Mouse (Mus musculus): ENCODE results near the gene Ccdc88a.
"Not testable (repeated sequence)": the region's sequence is repeated elsewhere in the genome, so short reads cannot be mapped to it uniquely, and the experiment has no call there.

The Ccdc88a gene

GRCm38 (mm10) chr11:29448741-29449140, 75.3 kb downstream of the Ccdc88a start:
- DNase-seq (ENCODE audit: low spot score in 2 of 2), result no peak

DNA sequence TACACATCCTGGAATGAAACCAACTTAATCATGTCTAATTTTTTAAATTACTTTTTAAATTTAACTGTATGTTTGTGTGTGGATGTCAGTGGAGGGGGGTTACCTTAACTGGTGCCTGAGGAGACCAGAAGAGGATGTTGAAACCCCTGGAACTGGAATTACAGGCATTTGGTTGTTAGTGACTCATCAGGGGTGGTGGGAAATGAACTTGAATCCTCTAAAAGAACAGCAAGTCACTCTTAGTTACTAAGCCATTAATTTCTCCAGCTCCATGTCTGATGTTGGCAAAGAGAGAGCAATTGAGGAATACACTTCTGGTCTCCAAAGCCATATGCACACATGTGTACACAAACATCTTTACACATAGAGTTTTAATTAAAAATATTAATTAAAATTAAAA, 101.2 kb downstream of the Ccdc88a start:
- no peak for DNase-seq (ENCODE audit: low spot score in 2 of 2)

DNA sequence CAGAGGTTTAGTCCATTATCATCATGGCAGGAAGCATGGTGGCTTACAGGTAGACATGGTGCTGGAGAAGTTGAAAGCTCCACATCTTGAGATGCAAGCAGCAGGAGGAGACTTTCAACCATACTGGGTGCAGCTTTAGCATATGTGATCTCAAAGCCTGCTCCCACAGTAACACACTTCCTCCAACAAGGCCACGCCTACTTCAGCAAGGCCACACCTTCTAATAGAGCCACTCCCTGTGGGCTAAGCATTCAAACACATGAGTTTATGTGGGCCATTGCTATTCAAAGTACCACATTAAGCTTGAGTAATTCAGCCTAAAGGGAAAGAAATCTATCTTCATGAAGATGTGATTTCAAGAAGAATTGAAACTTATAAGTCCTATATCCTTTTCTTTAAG, 119.7 kb downstream of the Ccdc88a start:
- DNase-seq (ENCODE audit: low spot score in 2 of 2), result no peak

DNA sequence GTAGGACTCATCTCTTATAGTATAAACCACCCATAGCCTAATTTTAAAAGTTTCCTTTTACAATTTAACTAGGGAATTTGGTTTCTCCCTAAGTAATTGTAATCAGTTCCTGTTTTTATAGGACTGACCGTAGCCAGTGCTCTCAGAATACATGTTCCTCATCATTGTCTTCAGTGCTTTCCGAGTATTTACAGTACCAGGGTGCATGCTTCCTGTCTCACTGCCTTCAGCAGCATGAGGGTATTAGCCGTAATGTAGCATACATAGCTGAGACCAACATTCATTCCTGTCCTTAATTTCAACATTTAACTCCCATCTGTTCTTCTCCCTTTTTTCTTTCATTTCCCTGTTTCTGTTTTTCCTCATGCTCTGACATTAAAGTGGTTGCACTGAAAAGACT, 123.5 kb downstream of the Ccdc88a start:
- no peak for DNase-seq (ENCODE audit: low spot score in 2 of 2)

DNA sequence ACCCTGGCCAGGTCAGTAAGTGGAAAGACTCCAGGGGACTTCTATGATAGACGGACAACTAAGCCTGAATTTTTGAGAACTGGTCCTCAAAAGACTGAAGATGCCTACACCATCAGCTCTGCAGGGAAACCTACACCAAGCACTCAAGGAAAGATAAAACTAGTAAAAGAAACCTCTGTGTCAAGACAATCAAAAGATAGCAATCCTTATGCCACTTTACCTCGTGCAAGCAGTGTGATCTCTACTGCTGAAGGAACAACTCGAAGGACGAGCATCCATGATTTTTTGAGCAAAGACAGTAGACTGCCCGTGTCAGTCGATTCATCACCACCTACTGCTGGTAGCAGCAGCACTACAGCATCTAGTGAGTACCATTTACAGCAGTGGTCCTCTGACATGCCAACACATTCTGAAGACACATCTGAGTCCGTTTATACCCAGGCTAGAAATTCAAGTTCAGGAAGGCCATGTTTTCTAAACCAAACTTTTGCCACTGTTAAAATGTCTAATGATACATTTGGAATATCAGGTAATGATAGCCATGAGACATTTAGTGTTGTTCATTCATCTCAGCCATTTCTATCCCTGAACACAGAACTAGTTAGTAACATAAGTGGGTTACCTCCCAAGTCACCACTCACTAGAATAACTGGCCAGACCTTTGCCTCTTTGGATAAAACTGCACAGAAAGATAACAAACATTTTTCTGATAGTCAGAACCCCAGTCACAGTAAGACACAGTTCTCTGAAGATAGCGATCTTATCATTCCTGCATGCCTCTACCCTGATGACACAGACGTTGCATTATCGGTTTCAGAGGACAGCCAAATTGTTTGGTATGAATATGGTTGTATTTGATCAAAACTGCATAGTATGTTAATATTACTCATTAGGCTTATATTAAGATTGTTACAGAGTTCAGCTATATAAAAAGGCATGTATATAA, 130.8 kb downstream of the Ccdc88a start:
- no peak for DNase-seq (ENCODE audit: low spot score in 2 of 2)

DNA sequence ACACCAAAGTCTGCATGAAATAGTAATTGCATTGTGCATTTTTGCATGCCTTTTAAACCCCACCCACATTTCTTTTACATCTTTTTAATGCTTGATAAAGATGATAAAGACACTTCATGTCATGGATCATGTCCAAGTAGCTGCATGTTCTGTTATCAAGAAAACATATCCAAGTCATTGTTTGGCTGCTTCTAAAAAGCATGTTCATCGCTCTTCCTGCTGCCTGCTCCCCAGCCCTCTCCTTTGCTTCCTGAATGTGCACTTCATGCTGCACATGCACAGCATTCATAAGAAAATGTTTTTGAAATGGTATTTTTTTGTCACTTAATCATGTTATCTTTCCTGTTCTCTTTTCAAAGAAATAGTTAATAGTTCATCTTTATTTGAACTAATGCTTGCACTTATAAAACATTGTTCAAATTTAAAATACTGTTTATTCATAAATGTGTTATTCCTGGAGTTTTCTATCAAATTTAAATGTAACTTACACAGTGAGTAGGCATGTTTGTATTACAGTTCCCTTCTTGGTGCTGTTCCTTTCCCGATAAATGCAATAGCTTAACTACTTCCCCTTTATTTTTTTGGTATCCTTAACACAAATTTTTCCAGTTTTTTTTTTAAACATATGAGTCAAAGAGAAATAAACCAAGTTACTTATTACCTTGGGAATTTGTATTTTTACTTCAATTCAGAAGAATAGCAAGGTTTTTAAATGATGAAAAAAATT, 131.6 kb downstream of the Ccdc88a start:
- DNase-seq (ENCODE audit: low spot score in 2 of 2), result no peak

- no peak for DNase-seq (ENCODE audit: low spot score in 2 of 2)
Measured at GRCm38 (mm10) chr11:29509421-29509820, 136.0 kb downstream of the Ccdc88a start.

GRCm38 (mm10) chr11:29512818-29513535, 139.5 kb downstream of the Ccdc88a start:
- no peak for DNase-seq (ENCODE audit: low spot score in 2 of 2)

GRCm38 (mm10) chr11:29514325-29514681, 140.8 kb downstream of the Ccdc88a start:
- no peak for DNase-seq (ENCODE audit: low spot score in 2 of 2)

GRCm38 (mm10) chr11:29514682-29515412, 141.4 kb downstream of the Ccdc88a start, which contains the start of gene Prorsd1:
Gene Prorsd1 (minus strand): TSS chr11:29515033.
- peak; percentile 72 to 74 for DNase-seq (ENCODE audit: low spot score in 2 of 2)

DNA sequence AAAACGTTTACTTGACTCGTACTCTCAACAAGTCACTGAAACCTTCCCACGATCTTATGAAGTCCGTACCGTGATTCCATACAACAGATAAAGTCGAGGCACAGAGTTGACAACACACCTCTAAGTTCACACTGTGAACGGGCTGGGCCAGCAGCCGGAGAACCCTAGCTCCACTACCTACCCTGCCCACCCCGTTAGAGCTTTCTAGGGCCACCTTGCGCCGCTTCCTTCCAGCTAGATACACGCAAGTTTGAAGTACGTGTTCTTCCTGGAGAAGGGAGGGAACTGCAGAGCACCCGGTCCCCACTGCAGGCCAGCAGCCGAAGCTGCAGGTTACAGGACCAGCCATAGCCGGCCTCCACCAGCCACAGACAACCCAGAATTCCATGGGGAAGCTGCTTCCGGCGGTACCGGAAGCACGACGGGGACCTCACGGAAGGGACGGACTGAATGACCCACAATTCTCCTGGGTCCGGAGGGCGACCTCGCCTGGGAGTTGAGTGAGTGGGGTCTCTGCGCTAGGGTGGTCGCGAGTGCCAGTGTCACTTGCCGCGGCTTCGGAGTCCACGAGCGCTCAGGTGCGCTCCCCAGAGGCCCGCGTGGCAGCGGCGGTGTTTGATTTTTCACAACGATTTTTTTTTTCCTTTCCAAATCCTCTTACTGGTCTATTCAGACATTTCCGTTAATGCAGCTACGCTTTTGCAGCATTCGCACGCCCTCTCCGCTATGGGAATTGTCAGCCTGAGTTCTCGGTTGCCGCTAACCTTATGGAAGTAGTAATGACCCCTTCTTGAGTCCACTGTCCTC, 152.7 kb downstream of the Ccdc88a start, which contains the start of gene Mtif2:
Gene Mtif2, plus strand, starts transcription at position 421 of the 807 bp plus-strand sequence.
- peak; percentile 46 to 76 for DNase-seq (ENCODE audit: low spot score in 2 of 2)

DNA sequence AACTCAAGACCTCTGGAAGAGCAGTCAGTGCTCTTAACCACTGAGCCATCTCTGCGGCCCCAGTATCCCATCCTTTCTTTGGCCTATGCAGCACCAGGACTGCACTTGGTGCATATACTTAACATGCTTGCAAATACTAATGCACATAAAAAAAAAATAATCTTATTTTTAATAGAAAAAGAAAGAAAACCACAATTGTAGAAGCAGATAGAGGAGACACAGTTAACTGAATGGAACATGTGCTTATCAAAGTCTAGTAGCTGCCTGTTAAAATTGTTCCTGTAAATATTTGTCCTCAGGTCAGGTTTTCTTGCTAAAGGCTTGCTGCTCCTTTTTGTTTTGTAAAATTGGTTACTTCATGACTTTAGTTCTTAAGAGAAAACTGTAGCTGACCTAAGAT, 164.7 kb downstream of the Ccdc88a start:
- DNase-seq (ENCODE audit: low spot score in 2 of 2), result no peak

GRCm38 (mm10) chr11:29544225-29544945, 170.9 kb downstream of the Ccdc88a start:
- DNase-seq (ENCODE audit: low spot score in 2 of 2), result no peak

DNA sequence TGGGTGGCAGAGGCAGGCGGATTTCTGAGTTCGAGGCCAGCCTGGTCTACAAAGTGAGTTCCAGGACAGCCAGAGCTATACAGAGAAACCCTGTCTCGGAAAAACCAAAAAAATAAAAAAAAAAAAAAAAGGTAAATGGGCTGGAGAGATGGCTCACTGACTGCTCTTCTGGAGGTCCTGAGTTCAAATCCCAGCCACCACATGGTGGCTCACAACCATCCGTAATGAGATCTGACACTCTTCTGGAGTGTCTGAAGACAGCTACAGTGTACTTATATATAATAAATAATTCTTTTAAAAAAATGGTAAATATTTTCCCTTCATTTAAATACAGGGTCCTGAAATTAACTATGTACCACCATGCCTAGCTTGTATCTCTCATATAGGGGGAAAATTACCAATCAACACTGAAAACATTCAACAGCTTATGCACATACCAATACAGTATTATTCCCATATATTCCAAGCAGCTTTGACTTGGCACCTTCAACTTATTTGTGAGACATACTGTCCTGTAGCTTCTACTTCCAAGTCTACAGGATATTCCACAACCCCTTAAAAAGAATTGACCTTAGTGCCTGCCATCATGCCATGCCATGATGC, 171.8 kb downstream of the Ccdc88a start:
- not testable (repeated sequence) for DNase-seq (ENCODE audit: low spot score in 2 of 2)

DNA sequence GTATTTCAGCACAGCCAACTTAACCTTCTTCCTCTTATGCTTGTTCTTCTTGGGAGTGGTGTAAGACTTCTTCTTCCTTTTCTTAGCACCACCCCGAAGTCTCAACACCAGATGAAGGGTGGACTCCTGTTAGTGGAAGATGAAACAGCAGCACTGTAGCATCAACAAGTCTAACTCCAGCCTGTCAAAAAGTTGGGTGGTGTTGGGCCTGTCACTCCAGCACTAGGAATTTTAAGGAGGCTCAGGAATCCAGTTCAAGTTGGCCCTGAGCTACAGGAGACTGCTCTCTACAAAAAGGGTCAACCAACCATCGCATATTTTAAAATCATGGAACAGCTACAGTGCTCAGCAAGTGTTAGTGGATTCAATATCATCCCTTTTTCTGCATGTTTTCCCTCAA, 172.8 kb downstream of the Ccdc88a start:
- not testable (repeated sequence) for DNase-seq (ENCODE audit: low spot score in 2 of 2)

- no peak for DNase-seq (ENCODE audit: low spot score in 2 of 2)
Measured at GRCm38 (mm10) chr11:29546762-29547161, 173.3 kb downstream of the Ccdc88a start.

GRCm38 (mm10) chr11:29547249-29547751, 173.8 kb downstream of the Ccdc88a start:
- DNase-seq (ENCODE audit: low spot score in 2 of 2), result no peak

DNA sequence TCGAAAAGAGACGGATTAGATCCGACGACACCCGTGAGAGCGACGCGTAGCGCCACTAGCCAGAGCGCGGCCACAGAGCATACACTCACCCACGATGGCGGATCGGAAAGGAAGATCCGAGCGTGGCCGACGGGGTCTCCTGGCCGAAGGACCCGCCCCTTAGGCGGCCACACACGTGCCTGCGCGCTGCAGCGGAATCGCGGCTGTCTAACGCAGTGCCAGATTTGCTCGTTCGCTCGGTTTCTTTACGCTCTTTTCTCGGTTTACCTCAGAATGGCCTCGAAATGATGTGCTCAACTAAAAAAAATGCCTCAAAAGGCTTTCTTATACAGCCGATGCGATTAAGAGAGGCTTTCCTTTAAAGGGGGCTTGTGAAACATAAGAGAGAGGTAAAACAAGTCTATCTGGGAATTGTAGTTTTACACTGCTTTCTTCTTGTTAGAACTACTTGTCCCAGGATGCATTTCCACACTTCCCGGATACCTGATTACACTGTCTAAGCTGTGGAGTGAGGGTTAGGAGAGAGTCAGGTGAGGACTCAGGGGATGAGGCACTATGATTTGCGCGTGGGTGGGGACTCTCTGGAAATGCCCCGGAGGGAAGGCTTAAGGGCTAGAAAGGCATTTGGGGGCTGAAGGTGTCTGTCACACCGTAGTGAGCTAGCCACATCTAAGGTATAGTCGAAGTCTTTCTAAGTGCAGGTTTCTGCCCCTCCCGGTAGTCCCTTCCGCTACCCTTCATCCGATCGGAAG, 174.5 kb downstream of the Ccdc88a start, which contains the start of the genes Clhc1 and Rps27a:
Gene Clhc1, plus strand, starts transcription at position 199 of the 752 bp plus-strand sequence.
Gene Rps27a, minus strand, starts transcription at position 358 of the 752 bp plus-strand sequence.
- peak; percentile 83 to 91 for DNase-seq (ENCODE audit: low spot score in 2 of 2)
